Mouse (Mus musculus) intestine, postnatal 0 days (tissue): ENCODE measurements around the gene Kat14. TPM values are rescaled to one million over a fixed set of nuclear protein-coding genes. Genes with fewer than 3 reads are reported as not detected.

ENCODE experiments used
- ATAC-seq: fragments of 200-750 bp; cut with Nextera tagmentation; 2 replicates; pipeline ENCODE4 v1.8.0; 2017; ENCODE audit warnings: mild to moderate bottlenecking, moderate TSS enrichment, moderate library complexity
- H3K27ac ChIP-seq: fragments of 300-500 bp; sonication (generic); 2 replicates; pipeline ENCODE4 v1.5.1; 2014; ENCODE audit warnings: mild to moderate bottlenecking, low read depth, low read length, moderate library complexity
- H3K27me3 ChIP-seq: fragments of 300-500 bp; sonication (generic); replicated peaks from 2 replicates; pipeline ENCODE4 v1.6.1; 2014; ENCODE audit warnings: low read length, mixed read lengths; ENCODE audit not compliant: control insufficient read depth, insufficient read depth
- H3K36me3 ChIP-seq: fragments of 300-500 bp; sonication (generic); 2 replicates; pipeline ENCODE4 v1.6.1; 2014; ENCODE audit warnings: mild to moderate bottlenecking, moderate library complexity; ENCODE audit not compliant: control insufficient read depth, insufficient read depth
- H3K4me1 ChIP-seq: fragments of 300-500 bp; sonication (generic); replicated peaks from 2 replicates; pipeline ENCODE4 v1.6.1; 2014; ENCODE audit warnings: antibody characterized with exemption, low read length, mixed read lengths; ENCODE audit not compliant: control insufficient read depth, insufficient read depth
- H3K4me2 ChIP-seq: fragments of 300-500 bp; sonication (generic); replicated peaks from 2 replicates; pipeline ENCODE4 v1.6.1; 2014; ENCODE audit warnings: low read depth, mild to moderate bottlenecking, moderate library complexity
- H3K4me3 ChIP-seq: fragments of 300-500 bp; sonication (generic); 2 replicates; pipeline ENCODE4 v1.5.1; 2014; ENCODE audit warnings: low read depth, low read length
- H3K9ac ChIP-seq: fragments of 300-500 bp; sonication (generic); 2 replicates; pipeline ENCODE4 v1.6.1; 2014; ENCODE audit warnings: mild to moderate bottlenecking, low read depth, low read length
- H3K9me3 ChIP-seq: fragments of 300-500 bp; sonication (generic); 2 replicates; pipeline ENCODE4 v1.6.1; 2016; ENCODE audit warnings: mixed run types; ENCODE audit not compliant: control insufficient read depth
- CTCF ChIP-seq: sonication (generic); IDR thresholded peaks from 2 replicates; pipeline ENCODE4 v1.5.1; 2016; ENCODE audit warnings: low read depth, mild to moderate bottlenecking, control low read depth, antibody characterized with exemption, moderate library complexity
- WGBS: fragments of 180-500 bp; shearing (Covaris S2); extraction: QIAGEN DNeasy Blood & Tissue Kit; methylation state at CpG from one replicate; pipeline ENCODE4 v1.1.7; 2014; 5-methylcytosine and 5-hydroxymethylcytosine counted together
- polyA plus RNA-seq: library from polyadenylated mRNA; unstranded; fragments of >200 nt; fragmentation: Nextera tagmentation; extraction: Ambion mirVana; gene quantifications from 2 replicates; pipeline ENCODE4 v1.2.1, GENCODE M21; 2015

The Kat14 gene
- polyA plus RNA-seq, 1 experiment from 2014 or later = 34.9 TPM

GRCm38 (mm10) chr2:144400659-144401058, 31.9 kb downstream of the Kat14 start:
- Histone ChIP-seq H3K9me3 (no peaks in the 10 kb centered on the region), H3K4me1 (no peaks in the 10 kb centered on the region), H3K27ac (no peak overlapping the region), H3K4me2 (no peak overlapping the region), H3K4me3 (no peak overlapping the region), H3K36me3 (peaks cover 71% of the 10 kb centered on the region), H3K9ac (no peak overlapping the region), H3K27me3 (no peaks in the 10 kb centered on the region)
- TF ChIP-seq CTCF = no peak
- ATAC-seq = no peak
- WGBS = 90% methylated on average over 6 of the region's 6 CpGs

DNA sequence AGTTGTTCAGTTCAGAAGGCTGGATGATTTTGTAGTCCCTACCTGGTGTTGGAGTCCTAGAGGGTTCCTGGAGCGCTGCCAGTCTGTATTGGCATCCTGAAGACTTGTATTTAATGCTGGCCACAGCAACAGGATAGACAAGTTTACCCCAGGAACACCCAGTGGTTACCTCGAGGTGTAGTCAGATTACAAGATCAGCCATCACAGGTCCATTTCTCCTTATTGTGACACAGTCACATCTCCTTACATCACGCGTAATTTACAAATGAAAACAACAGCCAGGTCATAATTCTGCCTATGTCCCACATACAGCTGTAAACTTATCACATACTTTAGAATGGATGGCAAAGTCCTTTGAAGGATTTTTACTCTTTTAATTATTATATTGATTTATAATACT, 40.3 kb downstream of the Kat14 start:
- Histone ChIP-seq H3K27me3 (no peaks in the 10 kb centered on the region), H3K9me3 (no peaks in the 10 kb centered on the region), H3K4me2 (no peak overlapping the region), H3K4me3 (no peak overlapping the region), H3K4me1 (no peaks in the 10 kb centered on the region), H3K9ac (no peak overlapping the region), H3K27ac (no peak overlapping the region), H3K36me3 (peaks cover 51% of the 10 kb centered on the region)
- ATAC-seq = peak; percentile 71
- TF ChIP-seq CTCF = no peak
- 62% methylated on average over 4 of the region's 4 CpGs for WGBS

- no peak overlapping the region for H3K9ac ChIP-seq
- no peaks in the 10 kb centered on the region for H3K4me1 ChIP-seq
- H3K4me2 ChIP-seq = no peak overlapping the region
- WGBS = 82% methylated on average over 3 of the region's 3 CpGs
- peaks cover 42% of the 10 kb centered on the region for H3K36me3 ChIP-seq
- H3K27me3 ChIP-seq = no peaks in the 10 kb centered on the region
- TF ChIP-seq CTCF = no peak
- no peak overlapping the region for H3K4me3 ChIP-seq
- no peaks in the 10 kb centered on the region for H3K9me3 ChIP-seq
- ATAC-seq = no peak
- no peak overlapping the region for H3K27ac ChIP-seq
Measured at GRCm38 (mm10) chr2:144410603-144411002, 41.8 kb downstream of the Kat14 start.

DNA sequence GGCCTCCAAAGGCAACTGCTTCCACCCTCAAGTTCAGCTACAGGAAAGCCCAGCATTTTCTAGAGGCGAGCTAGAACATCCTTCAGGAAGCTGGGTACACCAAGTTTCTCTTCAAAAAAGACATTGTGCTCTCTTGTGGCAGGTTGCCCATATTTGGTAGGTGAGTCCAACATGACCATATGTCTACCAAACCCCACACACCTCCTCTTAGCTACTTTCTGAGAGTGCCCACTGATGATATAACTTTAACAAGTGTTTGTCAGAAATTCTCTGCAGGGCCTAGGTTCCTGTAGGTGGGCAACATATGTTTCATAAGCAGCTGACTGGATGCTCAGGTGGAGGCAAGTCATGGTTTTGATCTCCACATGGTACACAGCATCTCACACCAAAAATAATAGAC, 45.9 kb downstream of the Kat14 start:
- Histone ChIP-seq H3K9ac (no peak overlapping the region), H3K36me3 (peaks cover 13% of the 10 kb centered on the region; the same call in 1 of the 2 replicates), H3K4me2 (no peak overlapping the region), H3K4me1 (no peaks in the 10 kb centered on the region), H3K27ac (no peak overlapping the region), H3K4me3 (no peak overlapping the region), H3K9me3 (no peaks in the 10 kb centered on the region), H3K27me3 (no peaks in the 10 kb centered on the region)
- no peak for ATAC-seq
- TF ChIP-seq CTCF = no peak
- 95% methylated on average over 1 of the region's 1 CpGs for WGBS

DNA sequence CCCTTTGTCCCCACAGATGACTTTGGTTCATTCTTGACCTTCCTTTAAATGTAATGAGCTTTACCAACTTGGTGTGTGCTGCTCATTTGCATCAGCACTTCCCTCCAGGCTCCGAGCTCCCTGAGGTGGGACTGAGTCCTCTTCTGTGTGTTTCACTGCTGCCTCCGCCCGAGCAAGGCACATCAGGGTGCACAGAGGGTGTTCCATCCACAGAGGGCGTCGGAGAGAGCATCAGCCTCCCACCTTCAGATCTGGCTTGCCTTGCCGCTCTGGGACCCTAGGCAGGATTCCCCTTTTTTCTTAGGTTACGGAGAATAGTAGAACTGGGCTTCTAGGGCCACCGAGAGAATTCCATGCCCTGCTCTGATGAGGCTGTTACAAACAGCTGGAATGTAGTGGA, 48.1 kb downstream of the Kat14 start:
- Histone ChIP-seq H3K9me3 (no peaks in the 10 kb centered on the region), H3K9ac (no peak overlapping the region), H3K4me2 (no peak overlapping the region), H3K36me3 (peaks cover 8% of the 10 kb centered on the region; the same call in 1 of the 2 replicates), H3K27me3 (no peaks in the 10 kb centered on the region), H3K4me1 (no peaks in the 10 kb centered on the region), H3K4me3 (no peak overlapping the region), H3K27ac (no peak overlapping the region)
- no peak for ATAC-seq
- peak; percentile 41 for TF ChIP-seq CTCF
- 55% methylated on average over 8 of the region's 8 CpGs for WGBS

GRCm38 (mm10) chr2:144418062-144418461, 49.3 kb downstream of the Kat14 start:
- Histone ChIP-seq H3K9me3 (no peaks in the 10 kb centered on the region), H3K9ac (no peak overlapping the region), H3K4me2 (no peak overlapping the region), H3K36me3 (0 out of 2 replicates have a peak, but pooled peaks cover 4% of the 10 kb centered on the region), H3K4me1 (no peaks in the 10 kb centered on the region), H3K27me3 (no peaks in the 10 kb centered on the region), H3K4me3 (no peak overlapping the region), H3K27ac (no peak overlapping the region)
- ATAC-seq = no peak
- WGBS = 34% methylated on average over 2 of the region's 2 CpGs
- TF ChIP-seq CTCF = no peak

DNA sequence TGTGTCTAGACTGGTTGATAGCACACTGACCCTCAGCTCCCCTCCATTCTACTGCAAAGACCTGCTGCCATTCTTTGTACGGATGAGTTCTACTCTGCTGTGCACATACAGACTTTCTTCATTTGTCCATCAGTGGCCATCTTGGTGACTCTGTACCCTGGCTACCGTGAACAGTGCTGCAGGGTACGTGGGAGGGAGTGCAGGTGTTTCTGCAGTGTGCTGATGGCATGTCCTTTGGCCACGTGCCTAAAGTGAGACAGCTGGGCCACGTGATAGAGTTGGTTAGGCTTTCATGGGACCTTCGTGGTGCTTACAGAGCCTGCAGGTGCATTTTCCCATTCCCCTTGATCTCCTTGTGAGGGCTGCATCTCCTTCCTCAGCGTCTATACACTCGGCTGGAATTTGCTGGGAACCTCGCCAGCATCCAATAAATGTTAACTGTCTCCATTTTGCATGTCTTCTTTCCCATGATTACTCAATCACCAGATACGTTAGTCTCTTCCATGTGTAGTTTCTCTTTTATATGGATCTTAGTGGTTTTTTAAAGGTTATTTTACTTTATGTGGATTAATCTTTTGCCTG, 53.4 kb downstream of the Kat14 start:
- WGBS = 69% methylated on average over 10 of the region's 10 CpGs
- Histone ChIP-seq H3K4me3 (no peak overlapping the region), H3K4me2 (no peak overlapping the region), H3K27ac (no peak overlapping the region), H3K36me3 (no peaks in the 10 kb centered on the region), H3K4me1 (no peaks in the 10 kb centered on the region), H3K9ac (no peak overlapping the region), H3K9me3 (no peaks in the 10 kb centered on the region), H3K27me3 (no peaks in the 10 kb centered on the region)
- TF ChIP-seq CTCF = no peak
- no peak for ATAC-seq
